Mouse (Mus musculus) telencephalon, adult 2 months (tissue): ENCODE results near the gene Ibtk.
"Not testable (repeated sequence)": the region's sequence is repeated elsewhere in the genome, so short reads cannot be mapped to it uniquely, and the experiment has no call there.

Experiments
- DNase-seq: peaks from one replicate; pipeline ENCODE4 v3.0.0-alpha.2; 2011; ENCODE audit warnings: low read depth, low spot score

Gene Ibtk

GRCm38 (mm10) chr9:85749142-85749921 lies at the start of gene Ibtk:
Gene Ibtk, minus strand, starts transcription at chr9:85749334.
- DNase-seq = peak; percentile 97

- DNase-seq = not testable (repeated sequence)
Measured at GRCm38 (mm10) chr9:85791521-85791920, 42.4 kb upstream of the Ibtk start.

GRCm38 (mm10) chr9:85780249-85780648 lies 31.1 kb upstream of the Ibtk start:
- DNase-seq = no peak

- peak; percentile 28 for DNase-seq
Measured at GRCm38 (mm10) chr9:85779458-85779857, 30.3 kb upstream of the Ibtk start.

GRCm38 (mm10) chr9:85777544-85777943 lies 28.4 kb upstream of the Ibtk start:
- peak; percentile 28 for DNase-seq

- no peak for DNase-seq
Measured at GRCm38 (mm10) chr9:85772280-85772679, 23.1 kb upstream of the Ibtk start.

- no peak for DNase-seq
Measured at GRCm38 (mm10) chr9:85771454-85771853, 22.3 kb upstream of the Ibtk start.

GRCm38 (mm10) chr9:85770369-85770768 lies 21.2 kb upstream of the Ibtk start:
- DNase-seq = no peak

GRCm38 (mm10) chr9:85769057-85769789 lies 20.1 kb upstream of the Ibtk start:
- no peak for DNase-seq

- no peak for DNase-seq
Measured at GRCm38 (mm10) chr9:85767255-85767654, 18.1 kb upstream of the Ibtk start.

- DNase-seq = no peak
Measured at GRCm38 (mm10) chr9:85762476-85762875, 13.3 kb upstream of the Ibtk start.

- DNase-seq = no peak
Measured at GRCm38 (mm10) chr9:85750797-85751196, 1.7 kb upstream of the Ibtk start.

GRCm38 (mm10) chr9:85749922-85750509 lies 882 bp upstream of the Ibtk start:
- peak; percentile 18 for DNase-seq

GRCm38 (mm10) chr9:85748204-85749141 lies 661 bp downstream of the Ibtk start:
- DNase-seq = peak; percentile 28

GRCm38 (mm10) chr9:85745566-85745965 lies 3.6 kb downstream of the Ibtk start:
- DNase-seq = no peak

GRCm38 (mm10) chr9:85743358-85743757 lies 5.8 kb downstream of the Ibtk start:
- DNase-seq = no peak

- no peak for DNase-seq
Measured at GRCm38 (mm10) chr9:85742107-85742506, 7.0 kb downstream of the Ibtk start.

- DNase-seq = no peak
Measured at GRCm38 (mm10) chr9:85739279-85739678, 9.9 kb downstream of the Ibtk start.

GRCm38 (mm10) chr9:85734821-85735220 lies 14.3 kb downstream of the Ibtk start:
- no peak for DNase-seq

GRCm38 (mm10) chr9:85724078-85724477 lies 25.1 kb downstream of the Ibtk start:
- DNase-seq = no peak

- DNase-seq = no peak
Measured at GRCm38 (mm10) chr9:85717336-85717735, 31.8 kb downstream of the Ibtk start.
